Mouse (Mus musculus): ENCODE measurements around the gene Pilrb1. TPM values are rescaled to one million over a fixed set of nuclear protein-coding genes. Genes with fewer than 3 reads are reported as not detected.
"Not testable (repeated sequence)": the region's sequence is repeated elsewhere in the genome, so short reads cannot be mapped to it uniquely, and the experiment has no call there.

Gene Pilrb1
- polyA plus RNA-seq, 1 experiment from 2014 or later, result 0.33 TPM

- Histone ChIP-seq H3K27ac (replicated peaks) (no peak overlapping the region), H3K9me3 (ENCODE audit: control insufficient read depth, low read length) (no peaks in the 10 kb centered on the region), H3K27me3 (ENCODE audit: control insufficient read depth, insufficient read depth, low read length) (no peaks in the 10 kb centered on the region), H3K9ac (ENCODE audit: low read length) (no peak overlapping the region), H3K4me3 (ENCODE audit: low read depth, low read length) (no peak overlapping the region), H3K4me1 (replicated peaks; ENCODE audit: control insufficient read depth, insufficient read depth) (no peaks in the 10 kb centered on the region), H3K4me2 (replicated peaks; ENCODE audit: low read depth) (no peak overlapping the region), H3K36me3 (ENCODE audit: control insufficient read depth, insufficient read depth, low read length) (no peaks in the 10 kb centered on the region)
- WGBS, result 74% methylated on average over 4 of the region's 4 CpGs
- DNase-seq (ENCODE audit: low spot score) (no peak), ATAC-seq (ENCODE audit: low FRiP score, low TSS enrichment) (no peak)
- no peak for TF ChIP-seq EP300 (optimal IDR thresholded peaks at IDR 0.05)
- TF ChIP-seq CTCF (IDR thresholded peaks at IDR 0.05; ENCODE audit: low read depth), result no peak
Observed at GRCm38 (mm10) chr5:137882922-137883321, 25.0 kb upstream of the Pilrb1 start.

- no peak overlapping the region for H3K4me3 ChIP-seq (ENCODE audit: low read depth, low read length)
- H3K36me3 ChIP-seq (ENCODE audit: control insufficient read depth, insufficient read depth, low read length), result no peaks in the 10 kb centered on the region
- no peaks in the 10 kb centered on the region for H3K4me1 ChIP-seq (replicated peaks; ENCODE audit: control insufficient read depth, insufficient read depth)
- TF ChIP-seq CTCF (IDR thresholded peaks at IDR 0.05; ENCODE audit: low read depth) (peak; percentile 62), EP300 (optimal IDR thresholded peaks at IDR 0.05) (no peak)
- H3K27me3 ChIP-seq (ENCODE audit: control insufficient read depth, insufficient read depth, low read length), result no peaks in the 10 kb centered on the region
- no peaks in the 10 kb centered on the region for H3K9me3 ChIP-seq (ENCODE audit: control insufficient read depth, low read length)
- H3K9ac ChIP-seq (ENCODE audit: low read length), result no peak overlapping the region
- no peak for DNase-seq (ENCODE audit: low spot score)
- WGBS, result 52% methylated on average over 2 of the region's 2 CpGs
- no peak overlapping the region for H3K27ac ChIP-seq (replicated peaks)
- H3K4me2 ChIP-seq (replicated peaks; ENCODE audit: low read depth), result no peak overlapping the region
- no peak for ATAC-seq (ENCODE audit: low FRiP score, low TSS enrichment)
Observed at GRCm38 (mm10) chr5:137877860-137878259, 20.0 kb upstream of the Pilrb1 start.

DNA sequence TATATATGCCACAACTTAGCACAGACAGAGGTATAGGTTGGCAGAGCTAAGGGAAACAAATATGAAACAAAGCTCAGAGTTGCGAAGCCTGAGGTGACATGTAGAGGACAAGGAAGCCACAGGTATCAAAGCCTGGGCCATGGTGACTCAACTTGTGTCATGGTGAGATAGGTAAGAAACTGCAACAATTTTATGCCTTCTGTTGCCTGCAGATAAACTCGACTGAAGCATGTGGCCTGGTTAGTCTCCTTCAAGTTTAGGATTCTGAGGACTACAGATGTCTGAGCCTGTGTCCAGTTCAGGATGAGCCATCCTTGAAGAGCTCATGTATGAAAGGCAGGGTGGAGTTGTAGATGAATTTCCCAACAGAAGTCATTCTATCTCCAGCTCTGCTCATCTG lies 17.1 kb upstream of the Pilrb1 start:
- Histone ChIP-seq H3K36me3 (ENCODE audit: control insufficient read depth, insufficient read depth, low read length) (no peaks in the 10 kb centered on the region), H3K27ac (replicated peaks) (no peak overlapping the region), H3K4me3 (ENCODE audit: low read depth, low read length) (no peak overlapping the region), H3K4me2 (replicated peaks; ENCODE audit: low read depth) (no peak overlapping the region), H3K4me1 (replicated peaks; ENCODE audit: control insufficient read depth, insufficient read depth) (no peaks in the 10 kb centered on the region), H3K9me3 (ENCODE audit: control insufficient read depth, low read length) (no peaks in the 10 kb centered on the region), H3K27me3 (ENCODE audit: control insufficient read depth, insufficient read depth, low read length) (no peaks in the 10 kb centered on the region), H3K9ac (ENCODE audit: low read length) (no peak overlapping the region)
- DNase-seq (ENCODE audit: low spot score), result no peak
- ATAC-seq (ENCODE audit: low FRiP score, low TSS enrichment), result no peak
- TF ChIP-seq CTCF (IDR thresholded peaks at IDR 0.05; ENCODE audit: low read depth) (no peak), EP300 (optimal IDR thresholded peaks at IDR 0.05) (no peak)
- 81% methylated on average over 2 of the region's 2 CpGs for WGBS

GRCm38 (mm10) chr5:137872381-137872702 lies 14.4 kb upstream of the Pilrb1 start:
- H3K9me3 ChIP-seq (ENCODE audit: control insufficient read depth, low read length); DNase-seq (ENCODE audit: low spot score); H3K36me3 ChIP-seq (ENCODE audit: control insufficient read depth, insufficient read depth, low read length); H3K4me1 ChIP-seq (replicated peaks; ENCODE audit: control insufficient read depth, insufficient read depth); H3K4me2 ChIP-seq (replicated peaks; ENCODE audit: low read depth); H3K27ac ChIP-seq (replicated peaks); H3K4me3 ChIP-seq (ENCODE audit: low read depth, low read length); H3K9ac ChIP-seq (ENCODE audit: low read length); ATAC-seq (ENCODE audit: low FRiP score, low TSS enrichment); H3K27me3 ChIP-seq (ENCODE audit: control insufficient read depth, insufficient read depth, low read length): not testable (repeated sequence)
- WGBS, result 35% methylated on average over 1 of the region's 1 CpGs

GRCm38 (mm10) chr5:137871644-137872380 lies 13.9 kb upstream of the Pilrb1 start, which contains the start of gene Pilrb2:
Pilrb2 (minus strand) TSS chr5:137871815.
- DNase-seq (ENCODE audit: low spot score); H3K27ac ChIP-seq (replicated peaks); H3K27me3 ChIP-seq (ENCODE audit: control insufficient read depth, insufficient read depth, low read length); H3K4me3 ChIP-seq (ENCODE audit: low read depth, low read length); H3K4me2 ChIP-seq (replicated peaks; ENCODE audit: low read depth); ATAC-seq (ENCODE audit: low FRiP score, low TSS enrichment); H3K9ac ChIP-seq (ENCODE audit: low read length); H3K9me3 ChIP-seq (ENCODE audit: control insufficient read depth, low read length); H3K36me3 ChIP-seq (ENCODE audit: control insufficient read depth, insufficient read depth, low read length); H3K4me1 ChIP-seq (replicated peaks; ENCODE audit: control insufficient read depth, insufficient read depth): not testable (repeated sequence)
- WGBS, result 54% methylated on average over 3 of the region's 3 CpGs

DNA sequence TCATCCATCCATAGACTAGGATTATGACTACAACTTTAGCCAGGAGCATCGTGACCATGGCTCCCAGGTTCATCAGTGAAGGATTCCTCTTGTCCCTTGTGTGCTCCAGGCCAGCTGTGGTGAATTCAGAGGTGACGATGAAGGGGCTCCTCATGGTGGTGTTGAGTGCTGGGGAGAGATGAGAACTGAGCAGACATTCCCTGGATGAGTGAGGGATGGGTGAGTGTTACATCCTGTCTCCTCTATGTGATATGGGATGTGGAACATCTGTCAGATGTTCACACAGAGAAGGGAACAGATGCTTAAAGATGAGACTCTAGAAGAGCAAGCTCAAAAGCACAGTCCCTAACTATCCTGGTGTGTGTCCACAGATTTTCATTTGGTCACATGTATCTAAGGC lies 10.7 kb upstream of the Pilrb1 start:
- not testable (repeated sequence) for H3K9me3 ChIP-seq (ENCODE audit: control insufficient read depth, low read length); H3K36me3 ChIP-seq (ENCODE audit: control insufficient read depth, insufficient read depth, low read length); ATAC-seq (ENCODE audit: low FRiP score, low TSS enrichment); DNase-seq (ENCODE audit: low spot score); H3K4me3 ChIP-seq (ENCODE audit: low read depth, low read length); H3K9ac ChIP-seq (ENCODE audit: low read length); H3K27me3 ChIP-seq (ENCODE audit: control insufficient read depth, insufficient read depth, low read length); H3K27ac ChIP-seq (replicated peaks); H3K4me2 ChIP-seq (replicated peaks; ENCODE audit: low read depth); H3K4me1 ChIP-seq (replicated peaks; ENCODE audit: control insufficient read depth, insufficient read depth)
- 68% methylated on average over 2 of the region's 2 CpGs for WGBS

DNA sequence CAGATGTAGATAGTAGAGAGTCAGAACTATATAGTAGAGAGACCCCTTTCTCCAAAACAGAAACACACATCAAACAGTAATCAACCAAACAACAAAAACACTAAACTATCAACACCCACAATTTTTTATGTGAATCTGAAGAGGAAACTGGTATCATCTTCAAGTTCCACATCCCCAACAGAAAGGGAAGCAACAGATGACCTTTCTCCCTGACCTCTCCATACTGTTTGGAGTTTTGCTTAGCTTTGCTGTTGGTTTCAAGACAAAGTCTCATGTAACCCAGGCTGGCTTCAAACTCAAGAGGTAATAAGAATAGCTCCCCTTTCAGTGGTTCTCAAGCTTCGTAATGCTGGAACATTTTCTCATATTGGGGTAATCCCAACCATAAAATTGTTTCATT lies 6.1 kb upstream of the Pilrb1 start:
- not testable (repeated sequence) for H3K4me1 ChIP-seq (replicated peaks; ENCODE audit: control insufficient read depth, insufficient read depth); H3K9me3 ChIP-seq (ENCODE audit: control insufficient read depth, low read length); H3K27me3 ChIP-seq (ENCODE audit: control insufficient read depth, insufficient read depth, low read length); H3K4me3 ChIP-seq (ENCODE audit: low read depth, low read length); H3K4me2 ChIP-seq (replicated peaks; ENCODE audit: low read depth); H3K9ac ChIP-seq (ENCODE audit: low read length); H3K36me3 ChIP-seq (ENCODE audit: control insufficient read depth, insufficient read depth, low read length); ATAC-seq (ENCODE audit: low FRiP score, low TSS enrichment); H3K27ac ChIP-seq (replicated peaks); DNase-seq (ENCODE audit: low spot score)
- WGBS, result 95% methylated on average over 1 of the region's 1 CpGs

DNA sequence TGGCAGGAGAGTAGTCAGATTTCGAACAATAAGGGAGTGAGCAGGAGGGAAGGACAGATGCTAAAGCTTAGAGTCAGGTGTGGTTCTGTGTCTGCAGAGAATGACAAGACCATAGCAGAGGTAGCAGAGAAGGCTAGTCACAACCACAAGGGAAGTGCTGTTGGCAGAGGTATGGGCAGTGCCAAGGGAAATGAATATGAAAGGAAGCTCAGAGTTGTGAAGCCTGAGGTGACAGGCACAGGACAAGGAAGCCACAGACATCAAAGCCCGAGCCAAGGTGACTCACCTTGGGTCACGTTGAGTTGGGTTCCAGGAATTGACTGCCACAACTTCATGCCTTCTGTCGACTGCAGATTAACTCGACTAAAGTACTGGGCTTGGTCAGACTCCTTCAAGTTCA lies 1.0 kb downstream of the Pilrb1 start:
- not testable (repeated sequence) for DNase-seq (ENCODE audit: low spot score); H3K27me3 ChIP-seq (ENCODE audit: control insufficient read depth, insufficient read depth, low read length); H3K9ac ChIP-seq (ENCODE audit: low read length); H3K9me3 ChIP-seq (ENCODE audit: control insufficient read depth, low read length); H3K4me2 ChIP-seq (replicated peaks; ENCODE audit: low read depth); H3K4me1 ChIP-seq (replicated peaks; ENCODE audit: control insufficient read depth, insufficient read depth); H3K36me3 ChIP-seq (ENCODE audit: control insufficient read depth, insufficient read depth, low read length); ATAC-seq (ENCODE audit: low FRiP score, low TSS enrichment); H3K27ac ChIP-seq (replicated peaks); H3K4me3 ChIP-seq (ENCODE audit: low read depth, low read length)
- WGBS, result 61% methylated on average over 4 of the region's 5 CpGs

GRCm38 (mm10) chr5:137854907-137855306 lies 3.0 kb downstream of the Pilrb1 start:
- H3K4me3 ChIP-seq (ENCODE audit: low read depth, low read length); H3K27me3 ChIP-seq (ENCODE audit: control insufficient read depth, insufficient read depth, low read length); H3K4me2 ChIP-seq (replicated peaks; ENCODE audit: low read depth); H3K36me3 ChIP-seq (ENCODE audit: control insufficient read depth, insufficient read depth, low read length); H3K9ac ChIP-seq (ENCODE audit: low read length); H3K9me3 ChIP-seq (ENCODE audit: control insufficient read depth, low read length); DNase-seq (ENCODE audit: low spot score); H3K4me1 ChIP-seq (replicated peaks; ENCODE audit: control insufficient read depth, insufficient read depth); H3K27ac ChIP-seq (replicated peaks); ATAC-seq (ENCODE audit: low FRiP score, low TSS enrichment): not testable (repeated sequence)
- 75% methylated on average over 3 of the region's 3 CpGs for WGBS
